Mouse (Mus musculus) forebrain, embryonic 11.5 days (tissue): Measurements from ENCODE around the gene Osgin1. TPM values are rescaled to one million over a fixed set of nuclear protein-coding genes. Genes with fewer than 3 reads are reported as not detected.

Experiments used
- ATAC-seq: fragments of 200-750 bp; cut with Nextera tagmentation; replicated peaks from 2 replicates; pipeline ENCODE4 v1.8.0; 2017; ENCODE audit warnings: moderate TSS enrichment; ENCODE audit not compliant: low FRiP score
- DNase-seq: peaks from one replicate; pipeline ENCODE4 v3.0.0-alpha.2; 2017; ENCODE audit warnings: low spot score
- H3K27ac ChIP-seq: fragments of 300-500 bp; sonication (generic); 2 replicates; pipeline ENCODE4 v1.5.1; 2014; ENCODE audit warnings: low read depth, low read length
- H3K27me3 ChIP-seq: fragments of 300-500 bp; sonication (generic); 2 replicates; pipeline ENCODE4 v1.6.1; 2014; ENCODE audit warnings: mild to moderate bottlenecking, low read length, mixed read lengths; ENCODE audit not compliant: control insufficient read depth, insufficient read depth
- H3K36me3 ChIP-seq: fragments of 300-500 bp; sonication (generic); 2 replicates; pipeline ENCODE4 v1.6.1; 2014; ENCODE audit warnings: mild to moderate bottlenecking, low read length, moderate library complexity, mixed read lengths; ENCODE audit not compliant: control insufficient read depth, insufficient read depth
- H3K4me1 ChIP-seq: fragments of 300-500 bp; sonication (generic); replicated peaks from 2 replicates; pipeline ENCODE4 v1.6.1; 2014; ENCODE audit warnings: low read length, mixed read lengths; ENCODE audit not compliant: control insufficient read depth, insufficient read depth
- H3K4me2 ChIP-seq: fragments of 300-500 bp; sonication (generic); 2 replicates; pipeline ENCODE4 v1.6.1; 2014; ENCODE audit warnings: low read depth, mild to moderate bottlenecking, low read length, moderate library complexity, mixed read lengths; ENCODE audit not compliant: severe bottlenecking
- H3K4me3 ChIP-seq: fragments of 300-500 bp; sonication (generic); 2 replicates; pipeline ENCODE4 v1.5.1; 2014; ENCODE audit warnings: low read depth, low read length
- H3K9ac ChIP-seq: fragments of 300-500 bp; sonication (generic); 2 replicates; pipeline ENCODE4 v1.6.1; 2014; ENCODE audit warnings: low read length
- H3K9me3 ChIP-seq: fragments of 300-500 bp; sonication (generic); 2 replicates; pipeline ENCODE4 v1.6.1; 2016; ENCODE audit warnings: low read length, mixed read lengths; ENCODE audit not compliant: control insufficient read depth
- WGBS: fragments of 180-500 bp; shearing (Covaris S2); extraction: QIAGEN DNeasy Blood & Tissue Kit; methylation state at CpG from one replicate; pipeline ENCODE4 v1.1.7; 2014; 5-methylcytosine and 5-hydroxymethylcytosine counted together
- polyA plus RNA-seq: library from polyadenylated mRNA; unstranded; fragments of >200 nt; fragmentation: Nextera tagmentation; extraction: Ambion mirVana; gene quantifications from 2 replicates; pipeline ENCODE4 v1.2.1, GENCODE M21; 2014

Gene Osgin1
- polyA plus RNA-seq, 1 experiment from 2014 or later: 0.09 TPM

- 85% methylated on average over 6 of the region's 6 CpGs for WGBS
- DNase-seq (no peak), ATAC-seq (no peak)
- Histone ChIP-seq H3K27ac (no peak overlapping the region), H3K4me3 (no peak overlapping the region), H3K9ac (no peak overlapping the region), H3K9me3 (no peaks in the 10 kb centered on the region), H3K4me1 (no peaks in the 10 kb centered on the region; the same call in 1 of the 2 replicates), H3K4me2 (no peak overlapping the region), H3K36me3 (no peaks in the 10 kb centered on the region), H3K27me3 (no peaks in the 10 kb centered on the region)
Measured at GRCm38 (mm10) chr8:119434569-119434968, 645 bp downstream of the Osgin1 start.

- 89% methylated on average over 7 of the region's 7 CpGs for WGBS
- no peak overlapping the region for H3K9ac ChIP-seq
- H3K4me1 ChIP-seq: no peaks in the 10 kb centered on the region; the same call in 1 of the 2 replicates
- H3K4me2 ChIP-seq: no peak overlapping the region
- no peak overlapping the region for H3K27ac ChIP-seq
- ATAC-seq: no peak
- H3K4me3 ChIP-seq: no peak overlapping the region
- no peaks in the 10 kb centered on the region for H3K36me3 ChIP-seq
- no peaks in the 10 kb centered on the region for H3K9me3 ChIP-seq
- no peaks in the 10 kb centered on the region for H3K27me3 ChIP-seq
- no peak for DNase-seq
Measured at GRCm38 (mm10) chr8:119435527-119435926, 1.6 kb downstream of the Osgin1 start.

- Histone ChIP-seq H3K4me1 (no peaks in the 10 kb centered on the region; the same call in 1 of the 2 replicates), H3K9ac (no peak overlapping the region), H3K9me3 (no peaks in the 10 kb centered on the region), H3K27ac (no peak overlapping the region), H3K36me3 (no peaks in the 10 kb centered on the region), H3K4me3 (no peak overlapping the region), H3K27me3 (peaks cover under 1% of the 10 kb centered on the region; the same call in 1 of the 2 replicates), H3K4me2 (no peak overlapping the region)
- DNase-seq (no peak), ATAC-seq (no peak)
- 85% methylated on average over 10 of the region's 10 CpGs for WGBS
Measured at GRCm38 (mm10) chr8:119436331-119436730, 2.4 kb downstream of the Osgin1 start.

- WGBS: 28% methylated on average over 9 of the region's 9 CpGs
- H3K9me3 ChIP-seq: no peaks in the 10 kb centered on the region
- no peak overlapping the region for H3K9ac ChIP-seq
- DNase-seq (no peak), ATAC-seq (no peak)
- H3K36me3 ChIP-seq: no peaks in the 10 kb centered on the region
- peaks cover 3% of the 10 kb centered on the region; the same call in 1 of the 2 replicates for H3K27me3 ChIP-seq
- no peak overlapping the region for H3K4me3 ChIP-seq
- no peak overlapping the region for H3K27ac ChIP-seq
- no peaks in the 10 kb centered on the region; the same call in 1 of the 2 replicates for H3K4me1 ChIP-seq
- H3K4me2 ChIP-seq: no peak overlapping the region
Measured at GRCm38 (mm10) chr8:119436933-119437332, 3.0 kb downstream of the Osgin1 start.

- no peaks in the 10 kb centered on the region for H3K9me3 ChIP-seq
- no peak for ATAC-seq
- H3K27ac ChIP-seq: no peak overlapping the region
- WGBS: 75% methylated on average over 11 of the region's 11 CpGs
- H3K4me2 ChIP-seq: no peak overlapping the region
- no peaks in the 10 kb centered on the region; the same call in 1 of the 2 replicates for H3K4me1 ChIP-seq
- H3K36me3 ChIP-seq: no peaks in the 10 kb centered on the region
- no peak for DNase-seq
- H3K27me3 ChIP-seq: peaks cover 3% of the 10 kb centered on the region; the same call in 1 of the 2 replicates
- H3K4me3 ChIP-seq: no peak overlapping the region
- H3K9ac ChIP-seq: no peak overlapping the region
Measured at GRCm38 (mm10) chr8:119437506-119437905, 3.6 kb downstream of the Osgin1 start.

- DNase-seq: no peak
- ATAC-seq: no peak
- no peaks in the 10 kb centered on the region; the same call in 1 of the 2 replicates for H3K4me1 ChIP-seq
- no peak overlapping the region for H3K9ac ChIP-seq
- no peak overlapping the region for H3K27ac ChIP-seq
- H3K9me3 ChIP-seq: no peaks in the 10 kb centered on the region
- H3K4me3 ChIP-seq: no peak overlapping the region
- no peaks in the 10 kb centered on the region for H3K36me3 ChIP-seq
- WGBS: 82% methylated on average over 6 of the region's 6 CpGs
- peaks cover 3% of the 10 kb centered on the region; the same call in 1 of the 2 replicates for H3K27me3 ChIP-seq
- H3K4me2 ChIP-seq: no peak overlapping the region
Measured at GRCm38 (mm10) chr8:119438876-119439275, 5.0 kb downstream of the Osgin1 start.

GRCm38 (mm10) chr8:119439424-119439823, 5.5 kb downstream of the Osgin1 start:
- 96% methylated on average over 2 of the region's 2 CpGs for WGBS
- H3K27me3 ChIP-seq: peaks cover 3% of the 10 kb centered on the region; the same call in 1 of the 2 replicates
- no peaks in the 10 kb centered on the region for H3K36me3 ChIP-seq
- H3K4me1 ChIP-seq: no peaks in the 10 kb centered on the region; the same call in 1 of the 2 replicates
- no peak overlapping the region for H3K4me2 ChIP-seq
- no peaks in the 10 kb centered on the region for H3K9me3 ChIP-seq
- H3K9ac ChIP-seq: no peak overlapping the region
- no peak overlapping the region for H3K4me3 ChIP-seq
- ATAC-seq (no peak), DNase-seq (no peak)
- no peak overlapping the region for H3K27ac ChIP-seq

- H3K27ac ChIP-seq: no peak overlapping the region
- H3K4me1 ChIP-seq: no peaks in the 10 kb centered on the region; the same call in 1 of the 2 replicates
- H3K27me3 ChIP-seq: peaks cover 3% of the 10 kb centered on the region; the same call in 1 of the 2 replicates
- ATAC-seq: no peak
- DNase-seq: no peak
- no peak overlapping the region for H3K4me3 ChIP-seq
- WGBS: 63% methylated on average over 7 of the region's 7 CpGs
- H3K36me3 ChIP-seq: no peaks in the 10 kb centered on the region
- no peak overlapping the region for H3K4me2 ChIP-seq
- no peak overlapping the region for H3K9ac ChIP-seq
- H3K9me3 ChIP-seq: no peaks in the 10 kb centered on the region
Measured at GRCm38 (mm10) chr8:119439893-119440249, 5.9 kb downstream of the Osgin1 start.
